Mouse (Mus musculus): ENCODE measurements at regions not wholly inside any gene's neighbourhood (a gene's known extent, or its start where the extent isn't known, plus 50 kb on each side); places are given as distances from the start of the nearest gene placed in this dataset.
A peak's percentile ranks its signal among the peaks of the same experiment; 100 is the strongest.

GRCm38 (mm10) chr2:28287210-28287860, 94.5 kb downstream of the Olfm1 start:
- peak; percentile 16 for DNase-seq

GRCm38 (mm10) chr2:28289339-28289738, 96.5 kb downstream of the Olfm1 start:
- no peak for DNase-seq

- no peak for DNase-seq
These were observed 97.2 kb downstream of the Olfm1 start for GRCm38 (mm10) chr2:28289860-28290471.

GRCm38 (mm10) chr2:28294509-28294908, 101.7 kb downstream of the Olfm1 start:
- peak; percentile 20 for DNase-seq

- no peak for DNase-seq
These were observed 103.4 kb downstream of the Olfm1 start for GRCm38 (mm10) chr2:28296183-28296582.

GRCm38 (mm10) chr2:28298738-28299137, 105.9 kb downstream of the Olfm1 start:
- no peak for DNase-seq

GRCm38 (mm10) chr2:28299346-28299745, 106.6 kb downstream of the Olfm1 start:
- no peak for DNase-seq

- DNase-seq, result no peak
These were observed 108.5 kb downstream of the Olfm1 start for GRCm38 (mm10) chr2:28301313-28301712.

GRCm38 (mm10) chr2:28303936-28304335, 111.1 kb downstream of the Olfm1 start:
- no peak for DNase-seq

- DNase-seq, result peak; percentile 49
These were observed 111.9 kb downstream of the Olfm1 start for GRCm38 (mm10) chr2:28304712-28305111.

- DNase-seq, result no peak
These were observed 116.3 kb downstream of the Olfm1 start for GRCm38 (mm10) chr2:28309122-28309521.

GRCm38 (mm10) chr2:28312212-28312611, 119.4 kb downstream of the Olfm1 start:
- DNase-seq, result no peak

- DNase-seq, result no peak
These were observed 121.1 kb upstream of the Ppp1r26 start for GRCm38 (mm10) chr2:28325502-28325901.

- no peak for DNase-seq
These were observed 120.5 kb upstream of the Ppp1r26 start for GRCm38 (mm10) chr2:28326056-28326455.

GRCm38 (mm10) chr2:28326682-28327081, 119.9 kb upstream of the Ppp1r26 start:
- no peak for DNase-seq

- DNase-seq, result no peak
These were observed 117.5 kb upstream of the Ppp1r26 start for GRCm38 (mm10) chr2:28329130-28329529.

- no peak for DNase-seq
These were observed 111.3 kb upstream of the Ppp1r26 start for GRCm38 (mm10) chr2:28335141-28335789.

- DNase-seq, result no peak
These were observed 110.8 kb upstream of the Ppp1r26 start for GRCm38 (mm10) chr2:28335810-28336209.

GRCm38 (mm10) chr2:28336349-28337309, 110.0 kb upstream of the Ppp1r26 start:
- no peak for DNase-seq

- no peak for DNase-seq
These were observed 109.0 kb upstream of the Ppp1r26 start for GRCm38 (mm10) chr2:28337561-28337960.

GRCm38 (mm10) chr2:28341304-28341703, 105.3 kb upstream of the Ppp1r26 start:
- DNase-seq, result peak; percentile 20

GRCm38 (mm10) chr2:28348453-28348852, 98.1 kb upstream of the Ppp1r26 start:
- no peak for DNase-seq

GRCm38 (mm10) chr2:28349911-28350310, 96.7 kb upstream of the Ppp1r26 start:
- no peak for DNase-seq
